Mouse (Mus musculus): ENCODE measurements around the gene 6430548M08Rik. TPM values are rescaled to one million over a fixed set of nuclear protein-coding genes. Genes with fewer than 3 reads are reported as not detected.

The 6430548M08Rik gene
- 9.6 and 15.9 TPM in 2 replicates for polyA plus RNA-seq (2012; rRNA removed; ENCODE audit: low replicate concordance)

DNA sequence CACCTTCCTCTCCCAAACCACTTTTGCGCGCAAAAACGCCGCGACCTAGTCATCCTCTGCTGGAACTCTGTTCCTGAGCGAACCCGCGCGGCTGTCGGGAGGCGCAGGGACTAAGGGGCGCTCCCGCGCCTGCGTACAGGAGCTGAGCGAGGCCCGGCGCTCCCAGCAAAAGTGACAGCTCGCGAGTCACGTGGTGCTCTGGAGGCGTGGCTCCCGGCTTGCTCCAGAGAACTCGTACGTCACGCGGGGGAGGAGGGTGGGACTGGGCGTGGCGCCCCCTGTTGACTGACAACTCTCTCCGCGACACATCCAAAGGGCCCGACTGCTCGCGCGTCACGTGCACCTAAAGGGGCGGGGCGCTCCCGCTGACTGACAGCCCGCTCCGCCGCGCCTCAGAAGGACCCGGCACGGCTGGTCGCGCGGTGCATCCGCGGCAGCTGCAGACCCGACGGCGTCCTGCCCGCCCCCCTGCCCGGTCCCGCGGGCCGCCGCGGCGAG, at the start of gene 6430548M08Rik:
Gene 6430548M08Rik (plus strand): TSS at position 395 of the 498 bp plus-strand sequence.

DNA sequence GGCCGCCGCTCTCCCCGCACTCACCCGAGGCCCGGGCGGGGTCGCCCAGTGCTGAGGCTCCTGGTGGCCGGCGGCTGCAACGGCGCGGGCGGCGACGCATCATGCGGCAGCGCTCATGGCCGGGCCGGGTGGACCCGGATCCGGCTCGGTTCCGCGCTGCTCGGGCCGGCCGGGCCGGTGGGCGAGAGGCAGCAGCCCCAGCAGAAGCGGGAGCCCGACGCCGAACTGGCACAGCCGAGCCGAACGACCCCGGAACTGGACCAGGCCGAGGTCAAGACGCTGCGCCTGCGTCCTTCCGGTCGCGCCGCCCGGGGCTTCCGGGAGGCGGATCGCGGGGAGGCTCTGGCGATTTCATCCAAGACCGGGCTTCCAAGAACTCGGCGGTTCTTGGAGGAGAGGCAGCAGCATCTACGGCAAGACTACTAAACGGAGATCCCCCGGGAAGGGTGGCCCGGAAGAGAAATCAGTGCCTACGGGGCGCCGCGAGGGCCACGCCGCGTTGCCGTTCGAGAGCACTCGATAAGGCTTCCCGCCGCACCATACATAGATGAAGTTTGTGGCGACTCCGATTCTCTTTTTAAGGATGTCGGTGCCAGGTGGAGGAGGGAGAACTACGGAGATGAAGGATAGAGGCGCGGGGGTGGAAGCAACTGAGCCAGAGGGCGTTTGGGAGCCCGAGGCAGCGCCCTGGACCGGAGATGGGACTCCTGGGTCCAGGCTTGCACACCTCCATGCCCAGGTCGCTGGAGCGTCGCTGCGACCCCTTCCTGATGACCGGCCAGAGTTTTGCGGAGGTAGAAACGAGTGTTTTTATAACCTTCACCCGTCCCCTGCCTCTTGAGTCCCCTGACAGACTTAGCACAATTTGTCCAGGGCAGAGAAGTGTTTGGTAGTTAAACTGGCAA, 12.6 kb upstream of the 6430548M08Rik start, which contains the start of gene Zdhhc7:
Gene Zdhhc7 (minus strand): TSS at position 415 of the 905 bp plus-strand sequence.

DNA sequence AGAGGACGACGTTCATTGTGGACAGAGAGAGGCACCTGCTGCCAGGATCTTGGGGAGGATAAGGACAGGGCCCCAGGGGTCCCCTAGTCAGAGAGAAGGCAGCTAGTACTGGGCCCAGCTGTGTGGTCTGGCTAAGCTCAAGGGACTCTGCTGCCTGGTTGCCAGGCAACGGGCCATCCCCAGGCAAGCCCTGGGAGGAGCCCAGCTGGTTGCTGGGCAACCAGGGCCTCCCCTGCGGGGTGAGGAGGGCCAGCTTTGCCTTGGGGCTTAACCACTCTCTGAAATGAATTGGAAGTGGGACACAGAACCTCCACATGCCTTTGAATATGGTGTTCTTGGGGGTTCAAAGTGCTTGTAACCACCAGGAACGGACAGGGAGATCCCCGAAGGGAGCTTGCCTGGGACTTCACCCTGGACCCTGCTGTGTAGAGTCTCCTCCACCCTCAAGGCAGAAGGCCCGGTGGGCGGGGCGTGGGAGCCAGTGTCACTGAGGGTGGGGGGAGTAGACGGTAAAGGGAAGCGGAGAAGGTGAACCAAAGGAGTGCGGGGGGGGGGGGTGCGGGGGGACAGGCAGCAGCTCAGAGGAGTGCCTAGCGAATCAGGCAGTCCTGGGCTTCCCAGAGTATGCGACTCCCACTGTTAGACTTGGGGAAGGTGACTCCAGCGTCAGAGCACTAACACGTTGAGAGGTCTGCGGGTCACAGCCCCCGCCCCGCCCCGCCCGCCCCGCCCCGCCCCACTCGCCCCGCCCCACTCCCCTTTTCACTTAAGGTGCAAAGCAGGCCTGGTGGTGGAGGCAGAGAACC, 63.6 kb downstream of the 6430548M08Rik start, which contains the start of gene Fam92b:
Gene Fam92b (minus strand): TSS at position 149 of the 806 bp plus-strand sequence.

Other genes starting within 250 kb of the 6430548M08Rik start
- gene Usp10, start 203.8 kb upstream of the 6430548M08Rik start, polyA plus RNA-seq (2012; rRNA removed; ENCODE audit: low replicate concordance) = 57.2 and 139 TPM in 2 replicates
- 85.6 and 143 TPM in 2 replicates for gene Gm20388, start 203.3 kb upstream of the 6430548M08Rik start, polyA plus RNA-seq (2012; rRNA removed; ENCODE audit: low replicate concordance)
- 19.3 and 50.6 TPM in 2 replicates for gene Crispld2, start 121.7 kb upstream of the 6430548M08Rik start, polyA plus RNA-seq (2012; rRNA removed; ENCODE audit: low replicate concordance)
- gene Zdhhc7, start 12.7 kb upstream of the 6430548M08Rik start, polyA plus RNA-seq (2012; rRNA removed; ENCODE audit: low replicate concordance) = 86.3 TPM in 2 replicates
- gene Fam92b, start 63.3 kb downstream of the 6430548M08Rik start, polyA plus RNA-seq (2012; rRNA removed; ENCODE audit: low replicate concordance) = 0.30 TPM in 1 of 2 replicates, not detected in the other
- gene Gse1, start 114.3 kb downstream of the 6430548M08Rik start, polyA plus RNA-seq (2012; rRNA removed; ENCODE audit: low replicate concordance) = 18.4 and 31.2 TPM in 2 replicates

All from subcutaneous adipose tissue, adult 2 months (tissue).